Mouse (Mus musculus) lung, adult 2 months (tissue): Measurements from ENCODE around the gene Rnf10.

ENCODE experiments used
- CTCF ChIP-seq: fragments of 200-500 bp; IDR thresholded peaks from 2 replicates; pipeline ENCODE4 v1.5.1; 2011; ENCODE audit warnings: mild to moderate bottlenecking, low read length, control low read depth; ENCODE audit not compliant: insufficient read depth
- POLR2A ChIP-seq: fragments of 200-500 bp; IDR thresholded peaks from 2 replicates; pipeline ENCODE4 v1.6.1; 2011; ENCODE audit warnings: low read depth, mild to moderate bottlenecking, control low read depth, low read length, borderline replicate concordance; ENCODE audit errors: extremely low read depth

DNA sequence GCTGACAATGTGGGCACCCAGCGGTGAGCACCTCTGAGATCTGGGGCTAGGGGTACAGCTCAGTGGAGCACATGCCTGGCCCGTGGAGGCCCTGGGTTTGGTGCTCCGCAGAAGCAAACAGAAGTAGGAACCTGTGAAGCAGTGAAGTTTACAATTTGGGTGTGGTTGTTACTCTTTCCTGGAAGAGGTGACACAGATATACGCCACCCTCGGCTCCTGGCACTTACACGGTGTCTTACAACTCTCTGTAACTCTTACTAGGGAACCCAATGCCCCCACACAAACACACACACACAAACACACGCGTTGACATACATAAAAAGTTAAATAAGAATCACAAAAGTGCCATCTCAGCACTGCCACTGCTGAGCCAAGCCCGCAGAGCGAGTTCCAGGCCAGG is 23.6 kb upstream of the Rnf10 start:
- TF ChIP-seq POLR2A (no peak), CTCF (no peak)
